Mouse (Mus musculus) splenic B cell, adult 2 months (primary cell): ENCODE data around the gene Med20.
A peak's percentile ranks its signal among the peaks of the same experiment; 100 is the strongest.
"Not testable (repeated sequence)": the region's sequence is repeated elsewhere in the genome, so short reads cannot be mapped to it uniquely, and the experiment has no call there.

ENCODE experiments used
- DNase-seq: peaks from one replicate; pipeline ENCODE4 v3.0.0-alpha.2; 2011; ENCODE audit warnings: low read depth, low spot score
- H3K27me3 ChIP-seq: 2 replicates; pipeline ENCODE4 v1.6.1; 2012; ENCODE audit warnings: mild to moderate bottlenecking, low read length, moderate library complexity, mixed read lengths; ENCODE audit not compliant: control insufficient read depth, poor library complexity, insufficient read depth, severe bottlenecking
- H3K36me3 ChIP-seq: 2 replicates; pipeline ENCODE4 v1.6.1; 2012; ENCODE audit warnings: mild to moderate bottlenecking, low read length, moderate library complexity, mixed read lengths; ENCODE audit not compliant: control insufficient read depth, poor library complexity, insufficient read depth, severe bottlenecking

Med20 gene

DNA sequence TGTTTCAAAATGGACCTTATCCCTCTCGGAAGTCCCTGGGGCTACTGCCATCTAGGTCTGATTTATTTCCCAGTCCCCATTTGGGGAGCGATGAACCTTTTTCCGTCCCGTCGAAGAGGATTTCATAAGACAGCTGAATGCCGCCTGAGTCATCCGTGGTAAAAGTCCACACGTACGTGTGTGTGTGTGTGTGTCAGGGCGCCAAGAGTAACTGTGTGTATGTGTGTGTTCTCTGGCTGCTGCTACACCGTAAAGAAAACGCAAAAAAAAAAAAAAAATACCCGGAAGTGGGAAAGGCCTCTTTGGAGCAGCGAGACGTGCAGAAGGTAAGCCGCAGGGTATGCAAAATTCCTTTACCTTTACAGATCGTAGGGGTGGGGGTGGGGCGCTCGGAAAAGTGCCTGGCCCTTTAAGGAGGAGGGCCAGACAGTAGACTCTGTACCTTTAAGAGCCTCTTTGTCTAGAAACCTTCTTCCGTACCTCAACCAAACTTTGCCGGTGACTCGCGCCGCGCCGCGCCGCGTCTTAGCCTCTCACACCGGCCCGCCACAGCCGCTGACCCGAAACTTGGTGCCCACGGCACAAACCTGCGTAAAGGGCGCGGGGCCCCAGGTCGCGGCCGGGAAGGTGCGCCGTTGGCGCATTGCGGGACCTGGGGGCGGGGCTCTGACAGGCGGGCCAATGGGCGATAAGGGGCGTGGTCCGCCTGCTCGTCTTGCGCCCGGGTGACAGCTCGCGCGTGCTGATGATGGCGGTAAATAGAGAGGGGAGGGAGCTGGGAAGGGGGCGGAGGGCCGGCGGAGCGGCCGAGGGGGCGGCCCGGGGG lies 17.7 kb downstream of the Med20 start:
- Histone ChIP-seq H3K36me3 (0 out of 2 replicates have a peak, but pooled peaks cover 3% of the 10 kb centered on the region), H3K27me3 (no peaks in the 10 kb centered on the region)
- peak; percentile 95 for DNase-seq

DNA sequence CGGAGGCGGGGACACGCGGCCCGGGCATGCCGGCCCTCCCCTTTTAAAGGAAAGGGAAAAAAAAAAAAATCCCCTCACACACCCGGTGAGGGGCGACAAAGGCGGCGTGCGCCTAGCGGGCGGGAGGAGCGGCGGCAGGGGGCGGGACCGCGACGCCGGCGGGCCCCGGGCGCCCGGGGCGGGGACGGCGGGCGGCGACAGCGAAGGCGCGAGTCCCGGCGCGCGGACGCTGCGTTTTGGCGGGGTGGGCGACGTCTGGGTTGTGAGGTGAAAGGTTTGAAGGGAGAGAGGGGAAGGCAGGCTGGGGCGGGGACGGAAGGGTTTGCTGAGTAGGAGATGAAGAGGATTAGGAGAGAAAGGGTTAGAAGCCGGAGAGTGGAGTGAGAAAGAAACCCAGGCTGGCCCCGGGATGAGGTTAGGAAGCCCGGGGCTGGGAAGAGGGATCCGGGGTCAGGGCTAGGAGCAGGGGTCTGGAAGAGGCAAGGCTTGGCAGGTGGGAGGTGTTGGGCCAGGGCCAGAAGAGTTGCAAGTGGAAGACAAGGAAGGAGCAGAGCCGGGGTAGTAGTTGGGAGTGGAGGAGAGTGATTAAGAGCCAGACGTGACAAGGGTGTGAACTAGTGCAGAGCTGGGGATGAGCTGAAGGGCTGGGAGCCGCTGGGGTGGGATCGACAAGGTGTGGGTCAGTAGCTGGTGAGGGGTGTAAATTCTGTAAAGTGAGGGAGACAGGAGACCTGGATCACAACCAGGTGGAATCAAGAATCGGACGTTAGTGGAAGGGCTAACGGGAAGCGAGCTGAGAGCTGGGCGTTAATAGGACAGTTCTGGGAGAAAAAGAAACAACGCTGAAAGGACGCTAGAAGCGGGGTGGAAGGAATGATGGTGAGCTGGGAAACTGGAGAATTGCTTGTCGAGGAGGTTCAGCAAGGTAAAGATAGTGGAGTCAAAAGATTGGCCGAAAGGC lies 18.6 kb downstream of the Med20 start:
- peak; percentile 23 for DNase-seq
- Histone ChIP-seq H3K36me3 (no peaks in the 10 kb centered on the region), H3K27me3 (no peaks in the 10 kb centered on the region)

DNA sequence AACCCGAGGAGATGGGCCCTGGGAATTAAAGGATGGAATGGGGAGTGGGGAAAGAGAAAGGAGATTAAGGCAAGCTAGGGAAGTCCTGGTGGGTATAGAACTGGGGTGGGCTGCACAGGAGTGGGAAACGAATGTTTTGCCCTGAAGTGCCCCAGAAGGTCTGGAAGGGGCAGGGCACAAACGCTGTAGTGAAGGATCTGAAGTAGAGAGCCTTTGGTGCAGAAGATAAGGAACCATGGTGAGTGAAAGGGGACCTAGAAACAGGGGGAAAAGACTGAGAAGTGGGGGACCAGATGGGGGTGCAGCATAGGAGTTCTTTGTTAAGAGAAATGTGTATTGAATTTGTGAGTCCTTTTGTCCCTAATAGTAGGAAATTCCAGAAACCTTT lies 19.3 kb downstream of the Med20 start, which contains the start of gene Usp49:
Usp49 (plus strand) TSS at position 13 of the 388 bp plus-strand sequence.
- no peaks in the 10 kb centered on the region for H3K27me3 ChIP-seq
- DNase-seq = no peak

DNA sequence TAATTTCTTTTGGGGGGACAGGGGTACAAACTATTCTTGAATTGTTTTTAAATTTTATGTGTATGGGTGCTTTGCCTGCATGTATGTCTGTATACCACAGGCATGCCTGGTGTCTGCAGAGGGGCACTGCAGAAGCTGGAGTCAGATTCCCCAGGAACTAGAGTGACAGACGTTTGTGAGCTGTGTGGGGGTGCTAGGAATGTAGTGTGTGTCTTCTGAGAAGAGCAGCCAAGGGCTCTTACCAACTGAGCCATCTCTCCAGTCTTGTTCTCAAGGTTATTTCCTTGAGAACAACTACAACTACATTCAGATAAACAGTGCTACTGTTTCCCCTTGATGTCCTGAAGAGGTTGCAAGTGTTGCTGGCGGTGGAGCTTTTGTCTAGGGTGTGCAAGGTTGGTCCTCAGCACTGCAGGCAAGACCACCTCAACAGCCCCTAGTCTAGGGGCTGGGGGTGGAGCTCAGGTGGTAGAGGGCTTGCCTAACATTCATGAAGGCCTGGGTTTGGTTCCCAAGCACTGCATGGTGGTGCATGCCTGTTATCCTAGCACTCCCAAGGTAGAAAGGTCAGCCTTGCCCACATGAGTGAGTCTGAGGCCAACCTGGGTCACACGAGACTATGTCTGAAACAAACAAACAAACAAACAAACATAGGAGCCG lies 20.9 kb downstream of the Med20 start:
- DNase-seq = no peak
- Histone ChIP-seq H3K36me3 (0 out of 2 replicates have a peak, but pooled peaks cover 1% of the 10 kb centered on the region), H3K27me3 (no peaks in the 10 kb centered on the region)

More for the DNA sequence above, 19.3 kb downstream of the Med20 start, which contains the start of gene Usp49:
- no peaks in the 10 kb centered on the region for H3K36me3 ChIP-seq

DNA sequence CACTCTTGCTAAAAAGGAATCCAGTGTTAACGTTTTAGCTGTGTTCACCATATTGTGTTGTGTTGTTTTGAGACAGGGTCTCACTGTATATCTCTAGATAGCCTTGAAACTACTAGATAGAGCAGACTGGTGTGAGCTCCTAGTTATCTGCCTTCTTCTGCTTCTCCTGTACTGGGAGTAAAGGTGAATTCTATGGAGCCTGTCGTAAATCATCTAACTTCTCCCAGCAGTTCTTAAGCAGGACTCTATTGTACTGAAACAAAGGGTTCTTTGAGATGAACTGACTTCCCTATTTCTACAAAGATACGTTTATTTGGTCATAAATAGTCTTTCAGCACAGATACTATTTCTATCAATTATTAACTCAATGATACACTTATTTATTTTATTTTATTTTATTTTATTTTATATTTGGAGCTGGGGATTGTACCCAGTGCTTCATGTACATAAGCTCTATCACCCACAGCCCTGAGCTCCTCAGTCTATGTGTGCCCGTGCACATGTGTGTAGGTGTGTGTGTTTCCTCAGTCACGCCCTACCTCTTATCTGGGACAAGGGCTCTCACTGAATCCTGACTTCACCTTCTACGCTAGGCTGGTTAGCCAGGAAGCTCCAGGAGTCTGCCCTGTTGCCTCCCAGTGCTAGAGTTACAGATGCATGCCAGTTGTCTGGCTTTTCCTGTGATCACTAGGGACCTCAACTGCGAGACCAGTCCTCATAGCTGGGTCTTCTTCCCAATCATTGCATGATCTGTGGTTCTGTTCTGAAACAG lies 22.8 kb downstream of the Med20 start:
- no peak for DNase-seq
- no peaks in the 10 kb centered on the region for H3K27me3 ChIP-seq
- 0 out of 2 replicates have a peak, but pooled peaks cover 1% of the 10 kb centered on the region for H3K36me3 ChIP-seq

DNA sequence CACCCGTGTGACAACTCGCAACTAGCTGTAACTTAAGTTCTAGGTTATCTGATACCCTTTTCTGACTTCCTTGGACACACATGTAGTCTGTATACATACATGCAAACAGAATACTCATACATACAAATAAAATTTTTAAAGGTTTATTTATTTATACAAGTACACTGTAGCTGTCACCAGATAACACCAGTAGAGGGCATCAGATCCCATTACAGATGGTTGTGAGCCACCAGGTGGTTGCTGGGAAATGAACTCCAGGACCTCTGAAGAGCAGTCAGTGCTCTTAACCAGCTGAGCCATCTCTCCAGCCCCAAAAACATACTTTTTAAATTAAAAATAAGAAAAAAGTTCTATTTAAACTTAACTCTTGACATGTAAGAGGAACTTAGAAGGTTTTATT lies 31.6 kb downstream of the Med20 start:
- DNase-seq = peak; percentile 20
- H3K27me3 ChIP-seq = no peaks in the 10 kb centered on the region
- no peaks in the 10 kb centered on the region for H3K36me3 ChIP-seq

DNA sequence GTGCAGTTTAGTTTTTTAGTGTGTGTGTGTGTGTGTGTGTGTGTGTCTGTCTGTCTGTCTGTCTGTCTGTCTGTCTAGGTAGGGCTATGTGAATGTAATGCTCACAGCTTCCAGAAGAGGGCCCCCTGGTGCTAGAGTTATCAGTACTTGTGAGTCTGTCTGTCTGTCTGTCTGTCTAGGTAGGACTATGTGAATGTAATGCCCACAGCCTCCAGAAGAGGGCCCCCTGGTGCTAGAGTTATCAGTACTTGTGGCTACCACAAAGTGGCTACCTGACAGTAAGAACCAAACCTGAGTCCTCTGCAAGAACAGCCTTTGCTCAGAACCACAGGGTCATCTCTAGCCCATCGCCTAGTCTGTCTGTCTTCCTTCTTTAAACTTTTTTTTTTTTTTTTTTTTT lies 35.3 kb downstream of the Med20 start:
- DNase-seq = peak; percentile 82
- no peaks in the 10 kb centered on the region for H3K27me3 ChIP-seq
- H3K36me3 ChIP-seq = no peaks in the 10 kb centered on the region

DNA sequence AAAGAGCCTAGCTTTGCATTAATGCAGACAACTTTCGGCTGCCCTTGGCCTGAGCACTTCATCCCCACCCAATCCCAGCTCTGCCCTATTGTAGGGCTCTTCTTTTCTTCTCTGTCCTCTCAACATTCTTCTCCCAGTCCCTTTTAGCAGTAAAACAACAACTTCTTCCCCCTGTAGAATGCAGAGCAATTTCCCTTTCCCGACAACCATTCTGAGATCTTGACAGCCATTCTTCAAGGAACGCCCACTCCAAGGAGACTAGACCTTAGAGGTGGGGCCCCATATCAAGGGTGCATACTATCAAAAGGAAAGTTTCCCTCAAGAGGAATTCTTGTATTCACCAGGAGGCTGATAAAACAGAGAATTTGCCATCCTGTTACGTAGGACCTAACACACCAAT lies 37.6 kb downstream of the Med20 start:
- no peaks in the 10 kb centered on the region for H3K27me3 ChIP-seq
- no peak for DNase-seq
- H3K36me3 ChIP-seq = no peaks in the 10 kb centered on the region

DNA sequence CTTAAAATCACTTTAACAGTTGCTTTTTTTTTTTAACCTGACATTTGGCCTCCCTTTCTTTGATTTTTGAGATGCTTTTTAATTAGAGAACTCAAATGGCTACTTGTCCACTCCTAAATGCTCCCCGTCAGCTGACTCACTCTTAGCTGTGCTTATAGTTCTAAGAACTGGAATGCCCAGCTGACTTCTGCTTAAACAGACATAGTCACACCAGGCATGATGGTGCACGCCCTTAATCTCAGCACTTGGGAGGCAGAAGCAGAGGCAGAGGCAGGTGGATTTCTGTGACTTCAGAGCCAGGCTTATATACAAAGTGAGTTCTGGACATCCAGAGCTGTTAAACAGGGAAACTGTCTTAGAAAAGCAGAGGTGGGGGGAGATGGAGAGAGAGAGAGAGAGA lies 40.6 kb downstream of the Med20 start:
- no peaks in the 10 kb centered on the region for H3K36me3 ChIP-seq

DNA sequence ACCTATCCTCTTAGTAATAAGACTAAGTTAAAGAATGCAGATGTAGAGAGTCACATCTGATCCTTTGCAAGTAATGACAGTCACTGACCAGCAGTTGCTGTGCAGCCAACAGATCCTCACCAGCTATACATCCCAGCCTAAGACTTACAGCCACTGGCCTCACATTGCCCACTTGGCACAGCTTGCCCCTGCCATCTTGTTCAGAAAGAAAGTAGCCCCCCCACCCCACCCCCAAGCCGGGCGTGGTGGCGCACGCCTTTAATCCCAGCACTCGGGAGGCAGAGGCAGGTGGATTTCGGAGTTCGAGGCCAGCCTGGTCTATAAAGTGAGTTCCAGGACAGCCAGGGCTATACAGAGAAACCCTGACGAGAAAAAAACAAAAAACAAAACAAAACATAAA lies 43.0 kb downstream of the Med20 start:
- not testable (repeated sequence) for H3K36me3 ChIP-seq, DNase-seq

More for the DNA sequence above, 40.6 kb downstream of the Med20 start:
- no peak for DNase-seq
- no peaks in the 10 kb centered on the region for H3K27me3 ChIP-seq

DNA sequence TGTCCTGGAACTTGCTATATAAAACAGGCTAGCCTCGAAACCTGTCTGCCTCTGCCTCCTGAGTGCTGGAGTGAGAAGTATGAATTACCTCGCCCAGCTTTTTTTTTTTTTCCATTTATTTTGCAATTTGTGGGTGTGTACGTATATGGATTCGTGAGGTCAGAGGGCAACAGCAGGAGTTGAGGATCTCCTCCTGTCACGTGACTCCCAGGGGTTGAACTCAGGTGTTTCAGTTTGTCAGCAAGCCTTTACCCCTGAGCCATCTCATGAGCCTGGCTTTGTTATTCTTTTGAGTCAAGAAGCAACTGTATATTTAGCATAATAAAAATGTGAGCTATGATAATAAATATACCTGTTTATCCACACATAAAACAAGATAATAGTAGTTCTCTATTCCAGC lies 44.3 kb downstream of the Med20 start:
- DNase-seq = no peak
- H3K36me3 ChIP-seq = no peaks in the 10 kb centered on the region

More for the DNA sequence above, 43.0 kb downstream of the Med20 start:
- not testable (repeated sequence) for H3K27me3 ChIP-seq

DNA sequence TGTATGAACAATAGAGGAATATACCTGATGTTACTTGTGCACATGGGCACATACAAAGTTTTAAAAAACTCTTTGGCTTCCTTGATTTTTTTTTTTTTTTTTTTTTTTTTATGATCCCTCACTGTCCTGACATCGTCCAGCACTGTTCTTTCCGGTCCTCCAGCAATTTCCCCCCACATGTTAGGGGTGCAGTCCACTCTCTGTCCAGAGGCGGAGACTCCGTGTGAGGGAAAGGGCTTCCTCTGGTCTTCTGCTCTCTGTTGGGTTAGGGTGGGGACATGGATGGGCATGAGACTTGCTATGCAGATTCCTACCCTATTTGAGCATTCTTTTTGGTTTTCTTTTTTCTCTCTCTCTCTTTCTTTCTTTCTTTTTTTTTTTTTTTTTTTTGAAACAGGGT lies 46.5 kb downstream of the Med20 start:
- Histone ChIP-seq H3K36me3 (no peaks in the 10 kb centered on the region), H3K27me3 (no peaks in the 10 kb centered on the region)
- DNase-seq = no peak

More for the DNA sequence above, 44.3 kb downstream of the Med20 start:
- no peaks in the 10 kb centered on the region for H3K27me3 ChIP-seq

DNA sequence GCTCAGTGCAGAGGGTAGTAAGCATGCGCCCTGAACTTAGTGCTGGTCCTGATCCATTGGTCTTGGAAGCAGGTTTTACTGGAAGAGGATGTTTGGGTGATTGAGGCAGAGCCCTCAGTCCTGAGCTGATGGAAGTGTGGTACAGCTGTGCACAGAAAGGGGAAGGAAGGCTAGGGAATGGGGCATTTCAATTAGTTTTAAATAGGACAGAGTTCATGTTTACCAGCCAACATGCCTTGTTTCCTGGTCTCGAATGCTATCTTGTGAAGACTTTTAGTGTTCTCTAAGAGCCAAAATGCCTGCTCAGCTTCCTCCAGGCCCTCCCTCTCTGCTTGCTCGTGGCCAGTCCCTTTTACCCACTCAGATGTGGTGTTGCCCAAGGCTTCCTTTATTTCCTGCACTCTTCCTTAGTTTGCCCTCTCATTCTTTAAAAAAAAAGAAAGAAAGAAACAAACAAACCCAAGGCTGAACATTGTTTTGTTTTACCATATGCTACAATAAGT lies 47.4 kb downstream of the Med20 start:
- Histone ChIP-seq H3K36me3 (no peaks in the 10 kb centered on the region), H3K27me3 (no peaks in the 10 kb centered on the region)
- no peak for DNase-seq
